Mouse (Mus musculus) urinary bladder, postnatal 4 days (tissue): ENCODE results near the gene Clec3b.
A peak's percentile ranks its signal among the peaks of the same experiment; 100 is the strongest.

Experiments used
- DNase-seq, 2 experiments: peaks; one replicate each; pipeline ENCODE4 v3.0.0; 2021 to 2022; ENCODE audit warnings: low spot score in 2 of 2

Gene Clec3b

GRCm38 (mm10) chr9:123153121-123153520, 2.4 kb downstream of the Clec3b start:
- no peak for DNase-seq

- peak; percentile 77 to 78 for DNase-seq
Observed at GRCm38 (mm10) chr9:123156910-123157361, 6.2 kb downstream of the Clec3b start.

- DNase-seq = peak in 1 of 2 experiments; percentile 37
Observed at GRCm38 (mm10) chr9:123157699-123158098, 7.0 kb downstream of the Clec3b start.

GRCm38 (mm10) chr9:123158125-123158836, 7.5 kb downstream of the Clec3b start:
- DNase-seq = no peak

- DNase-seq = peak; percentile 45 to 81
Observed at GRCm38 (mm10) chr9:123159330-123159729, 8.6 kb downstream of the Clec3b start.

GRCm38 (mm10) chr9:123161792-123162191, 11.0 kb downstream of the Clec3b start:
- no peak for DNase-seq

- no peak for DNase-seq
Observed at GRCm38 (mm10) chr9:123162985-123163694, 12.4 kb downstream of the Clec3b start.

- DNase-seq = no peak
Observed at GRCm38 (mm10) chr9:123165781-123166443, 15.2 kb downstream of the Clec3b start.

GRCm38 (mm10) chr9:123173760-123174159, 23.0 kb downstream of the Clec3b start:
- no peak for DNase-seq

- DNase-seq = no peak
Observed at GRCm38 (mm10) chr9:123174356-123174755, 23.6 kb downstream of the Clec3b start.

GRCm38 (mm10) chr9:123177380-123178048, 26.8 kb downstream of the Clec3b start:
- DNase-seq = no peak

GRCm38 (mm10) chr9:123180003-123180402, 29.3 kb downstream of the Clec3b start:
- no peak for DNase-seq

GRCm38 (mm10) chr9:123183226-123183625, 32.5 kb downstream of the Clec3b start:
- no peak for DNase-seq

- no peak for DNase-seq
Observed at GRCm38 (mm10) chr9:123185546-123185945, 34.8 kb downstream of the Clec3b start.

GRCm38 (mm10) chr9:123186151-123186550, 35.4 kb downstream of the Clec3b start:
- DNase-seq = no peak

GRCm38 (mm10) chr9:123187589-123187988, 36.8 kb downstream of the Clec3b start:
- DNase-seq = no peak

GRCm38 (mm10) chr9:123188271-123188670, 37.5 kb downstream of the Clec3b start:
- DNase-seq = no peak

- DNase-seq = no peak
Observed at GRCm38 (mm10) chr9:123200116-123200515, 49.4 kb downstream of the Clec3b start.

- DNase-seq = no peak
Observed at GRCm38 (mm10) chr9:123206526-123206925, 55.8 kb downstream of the Clec3b start.

GRCm38 (mm10) chr9:123206948-123207347, 56.2 kb downstream of the Clec3b start:
- no peak for DNase-seq
